Mouse (Mus musculus) forebrain, embryonic 10.5 days (tissue): ENCODE results near the gene Gm5089. TPM values are rescaled to one million over a fixed set of nuclear protein-coding genes. Genes with fewer than 3 reads are reported as not detected.

Experiments
- DNase-seq: peaks from one replicate; pipeline ENCODE4 v3.0.0-alpha.2; 2017; ENCODE audit warnings: low spot score; ENCODE audit errors: extremely low spot score
- H3K27ac ChIP-seq: fragments of 300-500 bp; sonication (generic); 2 replicates; pipeline ENCODE4 v1.5.1; 2016; ENCODE audit warnings: mild to moderate bottlenecking
- H3K27me3 ChIP-seq: fragments of 300-500 bp; sonication (generic); 2 replicates; pipeline ENCODE4 v1.6.1; 2016; ENCODE audit warnings: mild to moderate bottlenecking; ENCODE audit not compliant: poor library complexity, severe bottlenecking
- H3K36me3 ChIP-seq: fragments of 300-500 bp; sonication (generic); replicated peaks from 2 replicates; pipeline ENCODE4 v1.6.1; 2016; ENCODE audit warnings: mild to moderate bottlenecking, moderate library complexity
- H3K4me1 ChIP-seq: fragments of 300-500 bp; sonication (generic); 2 replicates; pipeline ENCODE4 v1.6.1; 2016
- H3K4me3 ChIP-seq: fragments of 300-500 bp; sonication (generic); 2 replicates; pipeline ENCODE4 v1.5.1; 2016; ENCODE audit warnings: mild to moderate bottlenecking, moderate library complexity
- H3K9me3 ChIP-seq: fragments of 300-500 bp; sonication (generic); 2 replicates; pipeline ENCODE4 v1.6.1; 2016; ENCODE audit warnings: mild to moderate bottlenecking, moderate library complexity
- WGBS: fragments of 180-500 bp; shearing (Covaris S2); methylation state at CpG from one replicate; pipeline ENCODE4 v1.1.7; 2016; 5-methylcytosine and 5-hydroxymethylcytosine counted together
- polyA plus RNA-seq: library from polyadenylated mRNA; unstranded; fragments of >200 nt; fragmentation: Nextera tagmentation; extraction: Ambion mirVana; gene quantifications from 2 replicates; pipeline ENCODE4 v1.2.1, GENCODE M21; 2016

Gm5089 gene
- polyA plus RNA-seq, 1 experiment from 2014 or later: 1.9 TPM

DNA sequence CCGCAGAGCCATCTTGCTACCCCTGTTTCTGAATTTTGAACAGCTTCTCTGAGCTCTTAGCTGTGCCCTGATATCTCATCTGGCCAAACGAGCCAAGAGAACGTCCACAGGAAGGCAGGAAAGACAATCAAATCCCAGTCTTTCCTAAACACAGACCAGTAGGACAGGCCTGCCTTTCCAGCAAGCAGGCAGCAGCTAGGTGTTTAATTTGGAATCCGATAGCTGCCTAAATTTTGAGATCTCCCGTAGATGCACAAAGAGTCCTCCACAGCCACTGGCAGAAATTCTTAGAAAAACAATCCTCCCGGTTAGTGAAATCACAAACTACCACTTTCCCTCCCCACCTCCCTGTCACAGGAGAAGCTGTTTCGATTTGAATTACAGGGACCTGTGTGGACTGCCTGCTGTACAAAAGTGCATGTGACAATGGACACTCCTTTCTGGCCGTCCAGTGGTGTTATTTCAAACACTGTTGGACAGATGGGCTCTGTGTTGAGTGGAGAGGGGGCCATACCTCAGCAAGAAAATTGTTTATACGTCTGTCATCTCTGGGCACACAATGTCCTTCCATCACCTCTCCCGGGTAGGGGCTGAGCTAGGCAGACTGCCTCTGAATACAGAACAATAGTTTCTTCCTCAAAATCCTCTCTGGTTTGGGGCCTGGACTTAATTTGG lies 24.2 kb downstream of the Gm5089 start:
- H3K27ac ChIP-seq: peak overlapping the region; percentile 42; the same call in 1 of the 2 replicates
- peaks cover 8% of the 10 kb centered on the region; the same call in 1 of the 2 replicates for H3K27me3 ChIP-seq
- H3K4me1 ChIP-seq: peaks cover 48% of the 10 kb centered on the region
- no peak for DNase-seq
- 62% methylated on average over 10 of the region's 10 CpGs for WGBS
- H3K4me3 ChIP-seq: no peak overlapping the region
- no peaks in the 10 kb centered on the region for H3K9me3 ChIP-seq
- no peaks in the 10 kb centered on the region for H3K36me3 ChIP-seq

DNA sequence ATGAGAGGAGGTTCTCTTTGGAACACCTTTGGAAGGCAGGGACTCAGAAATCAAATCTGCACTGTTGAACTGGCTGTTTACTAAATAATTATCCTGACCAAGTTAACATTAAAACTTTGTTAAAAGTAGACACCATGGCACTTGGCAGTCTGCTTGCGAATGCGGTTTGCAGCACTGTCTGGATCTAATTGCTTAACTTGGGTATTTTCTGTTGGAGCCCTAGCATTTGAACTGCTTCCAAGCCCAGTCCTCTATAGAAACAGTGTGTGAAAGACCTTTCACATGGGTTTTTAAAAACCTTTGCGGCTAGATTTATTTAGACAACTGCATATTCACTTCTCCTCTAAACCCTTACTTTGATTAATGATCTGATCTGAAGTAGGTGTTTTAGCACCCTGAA lies 26.5 kb downstream of the Gm5089 start:
- DNase-seq: no peak
- 93% methylated on average over 3 of the region's 3 CpGs for WGBS
- H3K4me1 ChIP-seq: peaks cover 57% of the 10 kb centered on the region
- no peak overlapping the region for H3K27ac ChIP-seq
- no peaks in the 10 kb centered on the region for H3K9me3 ChIP-seq
- H3K36me3 ChIP-seq: no peaks in the 10 kb centered on the region
- no peak overlapping the region for H3K4me3 ChIP-seq
- peaks cover 9% of the 10 kb centered on the region; the same call in 1 of the 2 replicates for H3K27me3 ChIP-seq

DNA sequence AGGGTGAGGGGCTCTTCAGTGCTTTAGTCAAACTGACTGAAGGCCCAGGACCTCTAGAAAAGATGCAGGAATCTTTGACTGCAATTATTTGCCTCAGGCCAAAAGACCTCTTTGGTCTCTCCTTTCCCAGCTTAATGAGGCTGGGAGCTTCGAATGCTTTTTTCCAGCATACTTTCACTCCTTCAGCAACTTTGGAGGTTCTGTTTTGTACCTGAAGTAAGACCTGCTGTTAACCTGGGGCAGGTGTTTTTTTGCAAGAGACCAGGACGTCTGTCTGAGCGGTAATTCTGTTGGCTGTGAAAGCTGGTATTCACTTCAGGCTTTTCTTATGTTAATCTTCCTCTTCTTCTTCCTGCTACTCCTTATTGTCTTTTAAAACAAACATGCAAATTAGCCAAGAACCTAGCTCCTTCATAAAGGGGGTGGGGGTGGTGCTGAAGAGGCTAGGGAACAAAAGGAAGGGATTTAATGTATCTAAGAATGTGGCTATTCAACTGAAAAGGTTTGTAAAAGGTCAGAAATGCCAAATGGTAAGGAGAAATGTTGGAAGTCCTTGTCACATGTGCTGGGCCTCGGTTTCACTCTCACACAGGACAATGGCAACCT lies 34.6 kb downstream of the Gm5089 start:
- Histone ChIP-seq H3K27me3 (peaks cover 29% of the 10 kb centered on the region), H3K9me3 (peaks cover 4% of the 10 kb centered on the region; the same call in 1 of the 2 replicates), H3K4me1 (peaks cover 53% of the 10 kb centered on the region), H3K36me3 (peaks cover 3% of the 10 kb centered on the region; the same call in 1 of the 2 replicates), H3K27ac (peak overlapping the region; percentile 79), H3K4me3 (no peak overlapping the region; the same call in 1 of the 2 replicates)
- WGBS: 7% methylated on average over 4 of the region's 4 CpGs
- no peak for DNase-seq

DNA sequence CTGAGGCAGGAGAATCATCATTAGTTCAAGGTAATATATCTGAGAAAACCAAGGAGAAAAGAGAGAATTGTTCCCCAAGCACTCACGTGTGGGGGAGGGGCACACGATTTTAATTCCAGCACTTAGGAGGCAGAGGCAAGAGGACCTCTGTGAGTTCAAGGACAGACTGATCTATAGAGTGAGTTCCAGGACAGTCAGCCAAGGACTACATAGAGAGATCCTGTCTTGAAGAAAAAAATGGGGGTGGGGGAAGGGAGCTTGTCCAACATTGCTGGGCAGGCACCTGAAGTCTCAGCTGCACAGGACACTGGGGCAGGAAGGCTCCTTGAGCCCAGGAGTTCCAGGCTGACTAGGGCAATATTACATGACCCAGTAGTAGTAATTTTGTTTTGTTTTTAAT lies 36.1 kb downstream of the Gm5089 start:
- Histone ChIP-seq H3K4me3 (no peak overlapping the region), H3K27me3 (peaks cover 44% of the 10 kb centered on the region), H3K9me3 (peaks cover 4% of the 10 kb centered on the region; the same call in 1 of the 2 replicates), H3K27ac (no peak overlapping the region), H3K36me3 (peaks cover 3% of the 10 kb centered on the region; the same call in 1 of the 2 replicates), H3K4me1 (peaks cover 39% of the 10 kb centered on the region)
- no peak for DNase-seq
- WGBS: 88% methylated on average over 2 of the region's 2 CpGs

- Histone ChIP-seq H3K4me3 (no peak overlapping the region), H3K27me3 (peaks cover 50% of the 10 kb centered on the region), H3K4me1 (peaks cover 42% of the 10 kb centered on the region), H3K9me3 (peaks cover 4% of the 10 kb centered on the region; the same call in 1 of the 2 replicates), H3K36me3 (peaks cover 3% of the 10 kb centered on the region; the same call in 1 of the 2 replicates), H3K27ac (peak overlapping the region; percentile 65)
- 74% methylated on average over 2 of the region's 2 CpGs for WGBS
- DNase-seq: no peak
Observed at GRCm38 (mm10) chr14:122413542-122413928, 37.4 kb downstream of the Gm5089 start.

DNA sequence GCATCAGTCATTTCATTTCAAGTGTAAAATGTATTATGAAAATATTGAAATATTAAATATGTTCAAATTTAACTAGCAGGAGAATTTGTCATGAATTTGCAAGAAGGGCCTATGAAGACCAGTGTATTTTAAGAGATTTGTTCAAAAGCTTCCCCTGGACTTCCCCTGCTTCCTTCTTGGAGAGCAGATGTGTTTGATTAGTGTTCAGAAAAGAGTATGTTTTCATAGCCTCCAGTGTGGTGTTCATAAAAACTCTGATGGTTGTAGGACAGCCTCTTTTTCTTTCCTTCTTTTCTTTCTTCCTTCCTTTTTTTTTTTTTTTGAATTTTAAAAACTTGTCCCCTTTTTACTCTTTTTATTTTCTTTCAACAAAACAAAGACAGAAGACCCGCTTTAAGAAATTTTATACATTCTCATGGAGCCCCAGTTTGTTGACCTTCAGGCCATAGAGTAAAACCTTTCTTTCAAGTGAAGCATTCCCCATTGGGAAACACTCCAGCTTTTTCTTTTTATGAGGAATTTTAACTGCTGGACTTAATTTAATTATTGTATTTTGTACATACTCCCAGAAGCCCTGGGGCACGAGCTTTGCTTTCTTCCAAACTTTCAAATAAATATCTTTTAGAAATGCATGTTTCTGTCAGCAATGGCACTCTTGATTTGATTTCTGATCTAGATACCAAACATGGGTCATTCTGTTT lies 37.9 kb downstream of the Gm5089 start:
- WGBS: 58% methylated on average over 2 of the region's 2 CpGs
- Histone ChIP-seq H3K4me3 (no peak overlapping the region), H3K9me3 (peaks cover 4% of the 10 kb centered on the region; the same call in 1 of the 2 replicates), H3K27ac (peak overlapping the region; percentile 65), H3K36me3 (peaks cover 3% of the 10 kb centered on the region; the same call in 1 of the 2 replicates), H3K4me1 (peaks cover 42% of the 10 kb centered on the region), H3K27me3 (peaks cover 50% of the 10 kb centered on the region)
- no peak for DNase-seq

GRCm38 (mm10) chr14:122406541-122407219 lies 44.2 kb downstream of the Gm5089 start:
- H3K27ac ChIP-seq: peak overlapping the region; percentile 93
- peak; percentile 79 for DNase-seq
- H3K27me3 ChIP-seq: peaks cover 91% of the 10 kb centered on the region
- no peaks in the 10 kb centered on the region for H3K9me3 ChIP-seq
- peak overlapping the region; percentile 60 for H3K4me3 ChIP-seq
- H3K36me3 ChIP-seq: no peaks in the 10 kb centered on the region
- under 1% methylated on average over 58 of the region's 58 CpGs for WGBS
- peaks cover 65% of the 10 kb centered on the region for H3K4me1 ChIP-seq

- WGBS: under 1% methylated on average over 18 of the region's 18 CpGs
- Histone ChIP-seq H3K4me3 (peak overlapping the region; percentile 60), H3K27me3 (peaks cover 91% of the 10 kb centered on the region), H3K27ac (peak overlapping the region; percentile 93), H3K4me1 (peaks cover 67% of the 10 kb centered on the region), H3K36me3 (no peaks in the 10 kb centered on the region), H3K9me3 (no peaks in the 10 kb centered on the region)
- DNase-seq: peak; percentile 46
Observed at GRCm38 (mm10) chr14:122405897-122406540, 44.9 kb downstream of the Gm5089 start.

DNA sequence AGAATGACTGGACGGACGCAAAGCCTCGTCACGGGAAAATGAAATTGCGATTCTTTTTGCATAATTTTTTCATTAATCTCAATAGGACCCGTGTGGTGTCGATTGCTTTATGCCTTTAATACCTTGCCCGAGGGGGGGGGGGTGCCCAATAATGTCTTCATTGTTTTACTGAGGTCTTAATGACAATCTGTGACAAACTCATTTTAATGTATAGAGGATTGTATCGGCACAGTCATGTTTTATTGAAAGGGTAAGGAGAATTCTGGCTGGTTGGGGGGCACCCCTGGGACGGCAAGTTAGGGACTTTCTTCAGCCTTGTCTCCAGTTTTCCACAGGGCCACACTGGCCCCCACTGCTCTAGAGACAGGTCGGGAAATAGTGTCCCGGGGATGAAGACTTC lies 45.7 kb downstream of the Gm5089 start:
- peak overlapping the region; percentile 60 for H3K4me3 ChIP-seq
- no peak for DNase-seq
- H3K4me1 ChIP-seq: peaks cover 67% of the 10 kb centered on the region
- peak overlapping the region; percentile 93 for H3K27ac ChIP-seq
- WGBS: 45% methylated on average over 12 of the region's 12 CpGs
- no peaks in the 10 kb centered on the region for H3K9me3 ChIP-seq
- no peaks in the 10 kb centered on the region for H3K36me3 ChIP-seq
- H3K27me3 ChIP-seq: peaks cover 91% of the 10 kb centered on the region

GRCm38 (mm10) chr14:122404596-122405154 lies 46.2 kb downstream of the Gm5089 start:
- peak overlapping the region; percentile 16; the same call in 1 of the 2 replicates for H3K4me3 ChIP-seq
- DNase-seq: no peak
- no peaks in the 10 kb centered on the region for H3K9me3 ChIP-seq
- peaks cover 91% of the 10 kb centered on the region for H3K27me3 ChIP-seq
- peak overlapping the region; percentile 93; the same call in 1 of the 2 replicates for H3K27ac ChIP-seq
- WGBS: 74% methylated on average over 7 of the region's 7 CpGs
- H3K4me1 ChIP-seq: peaks cover 67% of the 10 kb centered on the region
- H3K36me3 ChIP-seq: no peaks in the 10 kb centered on the region

GRCm38 (mm10) chr14:122403422-122403940 lies 47.4 kb downstream of the Gm5089 start:
- no peaks in the 10 kb centered on the region for H3K36me3 ChIP-seq
- peak overlapping the region; percentile 12; the same call in 1 of the 2 replicates for H3K27ac ChIP-seq
- 59% methylated on average over 3 of the region's 3 CpGs for WGBS
- H3K4me3 ChIP-seq: no peak overlapping the region
- DNase-seq: no peak
- peaks cover 89% of the 10 kb centered on the region for H3K27me3 ChIP-seq
- peaks cover 65% of the 10 kb centered on the region for H3K4me1 ChIP-seq
- no peaks in the 10 kb centered on the region for H3K9me3 ChIP-seq
